Mouse (Mus musculus) G1E (cell line): Measurements from ENCODE around the gene Fus.

Experiments used
- CTCF ChIP-seq: IDR thresholded peaks from 2 replicates; pipeline ENCODE4 v1.5.1; 2012; ENCODE audit warnings: low read depth, low read length, inconsistent platforms, mixed read lengths
- GATA1 ChIP-seq: IDR thresholded peaks from 2 replicates; pipeline ENCODE4 v1.6.1; 2012; ENCODE audit warnings: borderline replicate concordance, low read length, inconsistent platforms, mixed read lengths
- GATA2 ChIP-seq: IDR thresholded peaks from 2 replicates; pipeline ENCODE4 v1.6.1; 2012; ENCODE audit warnings: low read depth, low read length, inconsistent platforms, borderline replicate concordance
- TAL1 ChIP-seq: conservative IDR thresholded peaks from 2 replicates; pipeline ENCODE4 v1.6.1; 2012; ENCODE audit warnings: low read depth, low read length, inconsistent platforms, mixed read lengths

DNA sequence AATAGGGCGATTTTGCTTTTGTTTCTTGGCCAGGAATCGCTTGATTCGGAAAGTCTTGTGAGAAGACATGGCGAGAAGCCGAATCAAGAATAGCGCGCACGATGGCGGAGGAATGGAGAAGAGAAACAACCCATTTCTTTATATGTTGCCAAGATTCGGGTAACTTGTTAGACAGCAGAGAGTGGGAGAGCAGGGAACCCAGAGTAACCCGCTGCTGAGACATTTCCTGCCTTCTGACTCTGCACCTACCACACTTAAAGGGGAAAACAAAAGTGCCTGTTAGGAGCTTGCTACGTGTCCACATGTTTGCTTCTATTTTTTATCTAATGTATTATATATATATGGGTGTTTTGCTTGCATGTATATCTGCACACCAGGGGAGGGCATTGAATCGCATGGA, 45.9 kb downstream of the Fus start:
- TF ChIP-seq CTCF (no peak), GATA1 (no peak), TAL1 (no peak), GATA2 (no peak)
